Mouse (Mus musculus) megakaryocyte, embryonic 14.5 days (primary cell): ENCODE measurements around the gene Wdr78.

Experiments used
- FLI1 ChIP-seq: IDR thresholded peaks from 2 replicates; pipeline ENCODE4 v1.6.1; 2012; ENCODE audit warnings: low read length, inconsistent platforms, mixed read lengths
- GATA1 ChIP-seq: IDR thresholded peaks from 3 replicates; pipeline ENCODE4 v1.6.1; 2012; ENCODE audit warnings: mixed read lengths, low read length, inconsistent platforms, borderline replicate concordance

DNA sequence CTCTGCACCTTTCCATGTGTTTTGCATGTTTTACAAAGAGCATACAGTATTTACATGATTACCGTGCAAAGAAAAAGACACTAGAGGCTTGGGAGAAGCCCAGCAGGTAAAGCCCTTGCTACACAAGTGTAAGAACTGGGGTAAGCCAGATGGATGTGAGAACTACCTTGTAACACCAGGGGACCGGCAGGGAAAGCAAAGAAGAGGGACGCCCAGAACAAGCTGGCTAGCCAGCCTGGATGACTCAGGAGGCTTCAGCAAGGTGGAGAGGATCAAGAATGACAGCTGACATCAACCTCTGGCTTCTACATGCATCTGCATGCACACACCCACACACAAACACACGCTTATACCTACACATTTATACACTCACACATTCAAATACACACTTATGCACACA is 124.3 kb downstream of the Wdr78 start:
- TF ChIP-seq GATA1 (no peak), FLI1 (no peak)
